Mouse (Mus musculus): ENCODE data around the gene Matn3. TPM values are rescaled to one million over a fixed set of nuclear protein-coding genes. Genes with fewer than 3 reads are reported as not detected.
"Not testable (repeated sequence)": the region's sequence is repeated elsewhere in the genome, so short reads cannot be mapped to it uniquely, and the experiment has no call there.

The Matn3 gene
- total RNA-seq, 4 experiments from 2014 or later = not detected

GRCm38 (mm10) chr12:8936210-8936609 is 11.5 kb upstream of the Matn3 start:
- DNase-seq (ENCODE audit: low spot score) = not testable (repeated sequence)

GRCm38 (mm10) chr12:8939490-8939889 is 8.2 kb upstream of the Matn3 start:
- no peak for DNase-seq (ENCODE audit: low spot score)

GRCm38 (mm10) chr12:8940011-8941005 is 7.4 kb upstream of the Matn3 start:
- no peak for DNase-seq (ENCODE audit: low spot score)

GRCm38 (mm10) chr12:8941131-8941615 is 6.6 kb upstream of the Matn3 start:
- no peak for DNase-seq (ENCODE audit: low spot score)

- no peak for DNase-seq (ENCODE audit: low spot score)
These were observed 5.9 kb upstream of the Matn3 start for GRCm38 (mm10) chr12:8941699-8942392.

GRCm38 (mm10) chr12:8947163-8947562 is 566 bp upstream of the Matn3 start:
- no peak for DNase-seq (ENCODE audit: low spot score)

GRCm38 (mm10) chr12:8953136-8953535 is 5.4 kb downstream of the Matn3 start:
- no peak for DNase-seq (ENCODE audit: low spot score)

- DNase-seq (ENCODE audit: low spot score) = no peak
These were observed 6.4 kb downstream of the Matn3 start for GRCm38 (mm10) chr12:8954161-8954561.

- no peak for DNase-seq (ENCODE audit: low spot score)
These were observed 14.0 kb downstream of the Matn3 start for GRCm38 (mm10) chr12:8961607-8962316.

GRCm38 (mm10) chr12:8969828-8970227 is 22.1 kb downstream of the Matn3 start:
- peak; percentile 57 for DNase-seq (ENCODE audit: low spot score)

GRCm38 (mm10) chr12:8973820-8974465 is 26.2 kb downstream of the Matn3 start, which contains the start of gene Wdr35:
Wdr35 (plus strand) TSS chr12:8973892.
- DNase-seq (ENCODE audit: low spot score) = peak; percentile 86

- no peak for DNase-seq (ENCODE audit: low spot score)
These were observed 27.3 kb downstream of the Matn3 start for GRCm38 (mm10) chr12:8975076-8975475.

- DNase-seq (ENCODE audit: low spot score) = no peak
These were observed 45.5 kb downstream of the Matn3 start for GRCm38 (mm10) chr12:8993231-8993630.

GRCm38 (mm10) chr12:8998318-8998717 is 50.6 kb downstream of the Matn3 start:
- DNase-seq (ENCODE audit: low spot score) = no peak

- peak; percentile 71 for DNase-seq (ENCODE audit: low spot score)
These were observed 54.4 kb downstream of the Matn3 start for GRCm38 (mm10) chr12:9002038-9002648.

GRCm38 (mm10) chr12:9007146-9007545 is 59.4 kb downstream of the Matn3 start:
- DNase-seq (ENCODE audit: low spot score) = no peak

- no peak for DNase-seq (ENCODE audit: low spot score)
These were observed 60.1 kb downstream of the Matn3 start for GRCm38 (mm10) chr12:9007811-9008210.

- DNase-seq (ENCODE audit: low spot score) = no peak
These were observed 62.6 kb downstream of the Matn3 start for GRCm38 (mm10) chr12:9010311-9010710.

GRCm38 (mm10) chr12:9016376-9016775 is 68.6 kb downstream of the Matn3 start:
- DNase-seq (ENCODE audit: low spot score) = no peak

- DNase-seq (ENCODE audit: low spot score) = no peak
These were observed 72.7 kb downstream of the Matn3 start for GRCm38 (mm10) chr12:9020431-9020830.

- no peak for DNase-seq (ENCODE audit: low spot score)
These were observed 73.3 kb downstream of the Matn3 start for GRCm38 (mm10) chr12:9020986-9021385.

Data from heart, adult 8-10 months (tissue).